Mouse (Mus musculus) CD4-positive naive resting alpha-beta T cell, adult 57 days (primary cell): ENCODE results near the gene Gm47995. TPM values are rescaled to one million over a fixed set of nuclear protein-coding genes. Genes with fewer than 3 reads are reported as not detected.

Experiments
- total RNA-seq: library from RNA; stranded (reverse); gene quantifications from one replicate; pipeline ENCODE4 v1.2.4, GENCODE M21; 2023

Gm47995 gene
- total RNA-seq = not detected

DNA sequence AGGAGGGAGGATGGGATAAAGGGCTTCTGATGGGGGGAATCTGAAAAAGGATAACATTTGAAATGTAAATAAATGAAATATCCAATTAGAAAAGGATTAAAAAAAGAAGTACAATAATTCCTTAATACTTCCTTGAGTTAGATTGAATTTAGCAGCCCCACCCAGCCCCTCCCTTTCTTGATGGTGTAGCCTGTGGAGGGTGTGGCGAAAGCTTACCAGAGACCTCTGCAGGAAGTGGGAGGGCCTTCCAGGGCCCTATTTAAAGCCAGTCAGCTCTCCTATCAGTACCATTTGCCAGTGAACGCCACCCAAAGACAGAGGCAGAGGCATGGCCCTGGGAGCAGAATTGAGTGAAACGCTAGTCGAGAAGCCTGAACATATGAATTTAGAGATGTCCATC lies at the start of gene Gm47995:
Gene Gm47995, plus strand, starts transcription at position 329 of the 400 bp plus-strand sequence.

DNA sequence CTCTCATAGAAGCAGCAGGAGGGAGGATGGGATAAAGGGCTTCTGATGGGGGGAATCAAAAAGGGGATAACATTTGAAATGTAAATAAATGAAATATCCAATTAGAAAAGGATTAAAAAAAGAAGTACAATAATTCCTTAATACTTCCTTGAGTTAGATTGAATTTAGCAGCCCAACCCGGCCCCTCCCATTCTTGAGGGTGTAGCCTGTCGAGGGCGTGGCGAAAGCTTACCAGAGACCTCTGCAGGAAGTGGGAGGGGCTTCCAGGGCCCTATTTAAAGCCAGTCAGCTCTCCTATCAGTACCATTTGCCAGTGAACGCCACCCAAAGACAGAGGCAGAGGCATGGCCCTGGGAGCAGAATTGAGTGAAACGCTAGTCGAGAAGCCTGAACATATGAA lies 16.0 kb upstream of the Gm47995 start, which contains the start of gene Gm47985:
Gene Gm47985, plus strand, starts transcription at position 272 of the 400 bp plus-strand sequence.

DNA sequence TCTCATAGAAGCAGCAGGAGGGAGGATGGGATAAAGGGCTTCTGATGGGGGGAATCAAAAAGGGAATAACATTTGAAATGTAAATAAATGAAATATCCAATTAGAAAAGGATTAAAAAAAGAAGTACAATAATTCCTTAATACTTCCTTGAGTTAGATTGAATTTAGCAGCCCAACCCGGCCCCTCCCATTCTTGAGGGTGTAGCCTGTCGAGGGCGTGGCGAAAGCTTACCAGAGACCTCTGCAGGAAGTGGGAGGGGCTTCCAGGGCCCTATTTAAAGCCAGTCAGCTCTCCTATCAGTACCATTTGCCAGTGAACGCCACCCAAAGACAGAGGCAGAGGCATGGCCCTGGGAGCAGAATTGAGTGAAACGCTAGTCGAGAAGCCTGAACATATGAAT lies 6.2 kb upstream of the Gm47995 start, which contains the start of gene Gm8947:
Gene Gm8947, plus strand, starts transcription at position 302 of the 400 bp plus-strand sequence.

DNA sequence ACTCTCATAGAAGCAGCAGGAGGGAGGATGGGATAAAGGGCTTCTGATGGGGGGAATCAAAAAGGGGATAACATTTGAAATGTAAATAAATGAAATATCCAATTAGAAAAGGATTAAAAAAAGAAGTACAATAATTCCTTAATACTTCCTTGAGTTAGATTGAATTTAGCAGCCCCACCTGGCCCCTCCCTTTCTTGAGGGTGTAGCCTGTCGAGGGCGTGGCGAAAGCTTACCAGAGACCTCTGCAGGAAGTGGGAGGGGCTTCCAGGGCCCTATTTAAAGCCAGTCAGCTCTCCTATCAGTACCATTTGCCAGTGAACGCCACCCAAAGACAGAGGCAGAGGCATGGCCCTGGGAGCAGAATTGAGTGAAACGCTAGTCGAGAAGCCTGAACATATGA lies 5.6 kb downstream of the Gm47995 start, which contains the start of gene 3110040M04Rik:
Gene 3110040M04Rik, plus strand, starts transcription at position 304 of the 400 bp plus-strand sequence.

DNA sequence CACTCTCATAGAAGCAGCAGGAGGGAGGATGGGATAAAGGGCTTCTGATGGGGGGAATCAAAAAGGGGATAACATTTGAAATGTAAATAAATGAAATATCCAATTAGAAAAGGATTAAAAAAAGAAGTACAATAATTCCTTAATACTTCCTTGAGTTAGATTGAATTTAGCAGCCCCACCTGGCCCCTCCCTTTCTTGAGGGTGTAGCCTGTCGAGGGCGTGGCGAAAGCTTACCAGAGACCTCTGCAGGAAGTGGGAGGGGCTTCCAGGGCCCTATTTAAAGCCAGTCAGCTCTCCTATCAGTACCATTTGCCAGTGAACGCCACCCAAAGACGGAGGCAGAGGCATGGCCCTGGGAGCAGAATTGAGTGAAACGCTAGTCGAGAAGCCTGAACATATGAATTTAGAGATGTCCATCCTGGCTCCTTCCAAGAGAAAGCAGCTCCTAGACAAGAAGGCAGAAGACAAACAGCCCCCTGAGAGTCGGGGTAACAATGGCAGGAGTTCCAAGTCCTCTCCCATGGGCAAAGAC lies 11.6 kb downstream of the Gm47995 start, which contains the start of gene Gm47996:
Gene Gm47996, plus strand, starts transcription at position 308 of the 532 bp plus-strand sequence.

Other genes starting within 250 kb of the Gm47995 start
- gene Hmcn1, start 205.0 kb upstream of the Gm47995 start, total RNA-seq = 0.24 TPM
- gene Gm47985, start 15.9 kb upstream of the Gm47995 start, total RNA-seq = 0.47 TPM
- gene Gm8947, start 6.1 kb upstream of the Gm47995 start, total RNA-seq = not detected
- not detected for gene 3110040M04Rik, start 5.7 kb downstream of the Gm47995 start, total RNA-seq
- gene Gm47996, start 11.7 kb downstream of the Gm47995 start, total RNA-seq = not detected
- 224 TPM for gene Ivns1abp, start 146.0 kb downstream of the Gm47995 start, total RNA-seq
- gene Swt1, start 230.0 kb downstream of the Gm47995 start, total RNA-seq = 59.9 TPM
- gene Trmt1l, start 230.1 kb downstream of the Gm47995 start, total RNA-seq = 32.8 TPM